Mouse (Mus musculus): ENCODE data around the gene Gm4450. TPM values are rescaled to one million over a fixed set of nuclear protein-coding genes. Genes with fewer than 3 reads are reported as not detected.
"Not testable (repeated sequence)": the region's sequence is repeated elsewhere in the genome, so short reads cannot be mapped to it uniquely, and the experiment has no call there.

Gene Gm4450
- not detected in 2 replicates for polyA plus RNA-seq (2015; fragmentation: Nextera tagmentation; extraction: Ambion mirVana)

- not testable (repeated sequence) for DNase-seq (ENCODE audit: low spot score); H3K4me3 ChIP-seq (ENCODE audit: low read depth, low read length); H3K27me3 ChIP-seq (ENCODE audit: control insufficient read depth, insufficient read depth, low read length); H3K27ac ChIP-seq (replicated peaks); H3K4me2 ChIP-seq (replicated peaks; ENCODE audit: low read depth); ATAC-seq (ENCODE audit: low FRiP score, low TSS enrichment); H3K9ac ChIP-seq (ENCODE audit: low read length); H3K9me3 ChIP-seq (ENCODE audit: control insufficient read depth, low read length); H3K4me1 ChIP-seq (replicated peaks; ENCODE audit: control insufficient read depth, insufficient read depth); H3K36me3 ChIP-seq (ENCODE audit: control insufficient read depth, insufficient read depth, low read length)
- WGBS = no CpG with 5 or more reads among the region's 1 CpGs
Measured at GRCm38 (mm10) chr3:98457026-98457425, at the start of gene Gm4450. Gene Gm4450 (minus strand): TSS chr3:98457126.

GRCm38 (mm10) chr3:98497401-98497800 is 40.5 kb upstream of the Gm4450 start:
- H3K27me3 ChIP-seq (ENCODE audit: control insufficient read depth, insufficient read depth, low read length); H3K4me3 ChIP-seq (ENCODE audit: low read depth, low read length); ATAC-seq (ENCODE audit: low FRiP score, low TSS enrichment); H3K9me3 ChIP-seq (ENCODE audit: control insufficient read depth, low read length); H3K4me1 ChIP-seq (replicated peaks; ENCODE audit: control insufficient read depth, insufficient read depth); H3K4me2 ChIP-seq (replicated peaks; ENCODE audit: low read depth); H3K9ac ChIP-seq (ENCODE audit: low read length); DNase-seq (ENCODE audit: low spot score); H3K27ac ChIP-seq (replicated peaks); H3K36me3 ChIP-seq (ENCODE audit: control insufficient read depth, insufficient read depth, low read length): not testable (repeated sequence)

GRCm38 (mm10) chr3:98496762-98497161 is 39.8 kb upstream of the Gm4450 start:
- not testable (repeated sequence) for H3K4me3 ChIP-seq (ENCODE audit: low read depth, low read length); H3K4me2 ChIP-seq (replicated peaks; ENCODE audit: low read depth); H3K27ac ChIP-seq (replicated peaks); H3K4me1 ChIP-seq (replicated peaks; ENCODE audit: control insufficient read depth, insufficient read depth); DNase-seq (ENCODE audit: low spot score); H3K9ac ChIP-seq (ENCODE audit: low read length); H3K36me3 ChIP-seq (ENCODE audit: control insufficient read depth, insufficient read depth, low read length); ATAC-seq (ENCODE audit: low FRiP score, low TSS enrichment); H3K27me3 ChIP-seq (ENCODE audit: control insufficient read depth, insufficient read depth, low read length); H3K9me3 ChIP-seq (ENCODE audit: control insufficient read depth, low read length)
- WGBS = no CpG with 5 or more reads among the region's 2 CpGs

- H3K9me3 ChIP-seq (ENCODE audit: control insufficient read depth, low read length); H3K4me2 ChIP-seq (replicated peaks; ENCODE audit: low read depth); H3K4me3 ChIP-seq (ENCODE audit: low read depth, low read length); H3K36me3 ChIP-seq (ENCODE audit: control insufficient read depth, insufficient read depth, low read length); H3K27me3 ChIP-seq (ENCODE audit: control insufficient read depth, insufficient read depth, low read length); ATAC-seq (ENCODE audit: low FRiP score, low TSS enrichment); H3K27ac ChIP-seq (replicated peaks); DNase-seq (ENCODE audit: low spot score); H3K9ac ChIP-seq (ENCODE audit: low read length); H3K4me1 ChIP-seq (replicated peaks; ENCODE audit: control insufficient read depth, insufficient read depth): not testable (repeated sequence)
Measured at GRCm38 (mm10) chr3:98495055-98495454, 38.1 kb upstream of the Gm4450 start.

GRCm38 (mm10) chr3:98494184-98494583 is 37.3 kb upstream of the Gm4450 start:
- H3K9me3 ChIP-seq (ENCODE audit: control insufficient read depth, low read length); H3K9ac ChIP-seq (ENCODE audit: low read length); H3K27me3 ChIP-seq (ENCODE audit: control insufficient read depth, insufficient read depth, low read length); H3K4me2 ChIP-seq (replicated peaks; ENCODE audit: low read depth); DNase-seq (ENCODE audit: low spot score); ATAC-seq (ENCODE audit: low FRiP score, low TSS enrichment); H3K4me3 ChIP-seq (ENCODE audit: low read depth, low read length); H3K36me3 ChIP-seq (ENCODE audit: control insufficient read depth, insufficient read depth, low read length); H3K4me1 ChIP-seq (replicated peaks; ENCODE audit: control insufficient read depth, insufficient read depth); H3K27ac ChIP-seq (replicated peaks): not testable (repeated sequence)

- H3K4me3 ChIP-seq (ENCODE audit: low read depth, low read length); DNase-seq (ENCODE audit: low spot score); H3K4me1 ChIP-seq (replicated peaks; ENCODE audit: control insufficient read depth, insufficient read depth); H3K9me3 ChIP-seq (ENCODE audit: control insufficient read depth, low read length); H3K27ac ChIP-seq (replicated peaks); H3K27me3 ChIP-seq (ENCODE audit: control insufficient read depth, insufficient read depth, low read length); H3K4me2 ChIP-seq (replicated peaks; ENCODE audit: low read depth); H3K36me3 ChIP-seq (ENCODE audit: control insufficient read depth, insufficient read depth, low read length); H3K9ac ChIP-seq (ENCODE audit: low read length); ATAC-seq (ENCODE audit: low FRiP score, low TSS enrichment): not testable (repeated sequence)
Measured at GRCm38 (mm10) chr3:98471499-98471898, 14.6 kb upstream of the Gm4450 start.

GRCm38 (mm10) chr3:98471057-98471456 is 14.1 kb upstream of the Gm4450 start:
- H3K9ac ChIP-seq (ENCODE audit: low read length); H3K4me3 ChIP-seq (ENCODE audit: low read depth, low read length); H3K27ac ChIP-seq (replicated peaks); H3K4me2 ChIP-seq (replicated peaks; ENCODE audit: low read depth); H3K27me3 ChIP-seq (ENCODE audit: control insufficient read depth, insufficient read depth, low read length); H3K9me3 ChIP-seq (ENCODE audit: control insufficient read depth, low read length); H3K4me1 ChIP-seq (replicated peaks; ENCODE audit: control insufficient read depth, insufficient read depth); DNase-seq (ENCODE audit: low spot score); ATAC-seq (ENCODE audit: low FRiP score, low TSS enrichment); H3K36me3 ChIP-seq (ENCODE audit: control insufficient read depth, insufficient read depth, low read length): not testable (repeated sequence)
- WGBS = no CpG with 5 or more reads among the region's 1 CpGs

- H3K36me3 ChIP-seq (ENCODE audit: control insufficient read depth, insufficient read depth, low read length); ATAC-seq (ENCODE audit: low FRiP score, low TSS enrichment); H3K4me1 ChIP-seq (replicated peaks; ENCODE audit: control insufficient read depth, insufficient read depth); H3K4me2 ChIP-seq (replicated peaks; ENCODE audit: low read depth); H3K27ac ChIP-seq (replicated peaks); H3K9ac ChIP-seq (ENCODE audit: low read length); H3K4me3 ChIP-seq (ENCODE audit: low read depth, low read length); DNase-seq (ENCODE audit: low spot score); H3K27me3 ChIP-seq (ENCODE audit: control insufficient read depth, insufficient read depth, low read length); H3K9me3 ChIP-seq (ENCODE audit: control insufficient read depth, low read length): not testable (repeated sequence)
- 0% methylated on average over 1 of the region's 2 CpGs for WGBS
Measured at GRCm38 (mm10) chr3:98469323-98469722, 12.4 kb upstream of the Gm4450 start.

GRCm38 (mm10) chr3:98453786-98454185 is 3.1 kb downstream of the Gm4450 start:
- not testable (repeated sequence) for H3K4me1 ChIP-seq (replicated peaks; ENCODE audit: control insufficient read depth, insufficient read depth); H3K9me3 ChIP-seq (ENCODE audit: control insufficient read depth, low read length); H3K9ac ChIP-seq (ENCODE audit: low read length); DNase-seq (ENCODE audit: low spot score); H3K4me3 ChIP-seq (ENCODE audit: low read depth, low read length); H3K4me2 ChIP-seq (replicated peaks; ENCODE audit: low read depth); H3K27me3 ChIP-seq (ENCODE audit: control insufficient read depth, insufficient read depth, low read length); H3K27ac ChIP-seq (replicated peaks); ATAC-seq (ENCODE audit: low FRiP score, low TSS enrichment); H3K36me3 ChIP-seq (ENCODE audit: control insufficient read depth, insufficient read depth, low read length)
- 61% methylated on average over 5 of the region's 5 CpGs for WGBS

All from stomach, postnatal 0 days (tissue).